Mouse (Mus musculus) cerebellum, adult 2 months (tissue): ENCODE results near the gene Stpg1.

Source experiments
- CTCF ChIP-seq: fragments of 200-500 bp; IDR thresholded peaks from 2 replicates; pipeline ENCODE4 v1.5.1; 2011; ENCODE audit warnings: low read depth, mild to moderate bottlenecking, control low read depth, low read length, moderate library complexity, borderline replicate concordance; ENCODE audit not compliant: insufficient read depth
- POLR2A ChIP-seq: fragments of 200-500 bp; IDR thresholded peaks from 2 replicates; pipeline ENCODE4 v1.6.1; 2011; ENCODE audit warnings: low read length, control low read depth, borderline replicate concordance; ENCODE audit not compliant: insufficient read depth

DNA sequence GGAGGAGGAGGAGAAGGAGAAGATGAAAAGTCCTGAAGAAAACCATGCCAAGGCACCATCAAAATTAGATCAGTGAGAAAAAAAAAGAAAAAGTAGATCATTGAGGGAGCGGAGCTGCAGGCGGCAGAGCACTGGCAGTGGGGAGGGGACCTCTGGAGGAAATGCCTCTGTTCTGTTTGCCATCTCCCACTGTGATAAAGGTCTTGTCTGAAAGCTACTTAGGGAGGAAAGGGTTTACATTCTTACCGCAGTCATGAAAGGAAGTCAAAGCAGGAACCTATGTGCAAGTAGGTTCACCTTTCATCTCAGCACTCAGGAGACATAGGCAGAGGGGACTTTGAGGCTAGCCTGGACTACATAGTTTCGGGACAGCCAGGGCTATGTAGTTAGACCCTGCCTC, 7.0 kb downstream of the Stpg1 start:
- TF ChIP-seq CTCF, result no peak
- no peak for TF ChIP-seq POLR2A
